Mouse (Mus musculus) left cerebral cortex, adult 2 months (tissue): Measurements from ENCODE around the gene Isy1. TPM values are rescaled to one million over a fixed set of nuclear protein-coding genes. Genes with fewer than 3 reads are reported as not detected.

Experiments used
- DNase-seq, 2 experiments: peaks; one replicate each; pipeline ENCODE4 v3.0.0; 2021 to 2022; ENCODE audit warnings: low spot score in 2 of 2, mixed read lengths in 1 of 2; ENCODE audit errors: extremely low spot score in 1 of 2
- H3K27ac ChIP-seq: fragments of 200-600 bp; 2 replicates; pipeline ENCODE4 v1.8.1; 2022
- H3K4me3 ChIP-seq: fragments of 200-600 bp; 2 replicates; pipeline ENCODE4 v1.8.1; 2022
- CTCF ChIP-seq: fragments of 200-600 bp; IDR thresholded peaks from 2 replicates; pipeline ENCODE4 v1.8.1; 2022; ENCODE audit warnings: antibody characterized with exemption, mild to moderate bottlenecking, moderate library complexity
- intact Hi-C: fragments of 180-260 bp; cut with DNase I; formaldehyde crosslinking; loops from one replicate; pipeline ENCODE4 v1.15.1; 2025
- total RNA-seq, 2 experiments: library from RNA; stranded (reverse); gene quantifications; 2 replicates each; pipeline ENCODE4 v1.2.3; 2021

The Isy1 gene
- total RNA-seq, 2 experiments from 2014 or later = 35.8 to 40.6 TPM

DNA sequence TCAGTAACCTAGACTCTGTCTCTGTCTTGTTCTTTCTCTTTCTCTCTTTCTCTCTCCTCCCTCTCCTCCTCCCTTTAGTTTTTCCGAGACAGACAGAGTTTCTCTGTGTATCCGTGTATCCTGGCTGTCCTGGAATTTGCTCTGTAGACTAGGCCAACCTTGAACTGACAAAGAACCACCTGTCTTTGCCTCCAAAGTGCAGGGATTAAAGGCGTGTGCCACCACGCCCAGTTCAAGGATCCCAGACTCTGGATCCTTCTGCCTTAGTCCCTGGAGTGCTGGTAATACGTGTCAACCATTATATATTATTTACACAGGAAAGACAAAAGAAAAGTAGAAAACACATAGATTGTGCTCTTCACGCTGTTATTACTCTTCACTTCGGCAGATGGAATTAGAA lies 32.6 kb upstream of the Isy1 start:
- TF ChIP-seq CTCF = no peak
- DNase-seq = no peak
- intact Hi-C loops = no loop called here
- no peak overlapping the region for H3K27ac ChIP-seq
- no peak overlapping the region for H3K4me3 ChIP-seq

GRCm38 (mm10) chr6:87870440-87870839 lies 31.8 kb upstream of the Isy1 start:
- no peak for TF ChIP-seq CTCF
- DNase-seq = no peak

DNA sequence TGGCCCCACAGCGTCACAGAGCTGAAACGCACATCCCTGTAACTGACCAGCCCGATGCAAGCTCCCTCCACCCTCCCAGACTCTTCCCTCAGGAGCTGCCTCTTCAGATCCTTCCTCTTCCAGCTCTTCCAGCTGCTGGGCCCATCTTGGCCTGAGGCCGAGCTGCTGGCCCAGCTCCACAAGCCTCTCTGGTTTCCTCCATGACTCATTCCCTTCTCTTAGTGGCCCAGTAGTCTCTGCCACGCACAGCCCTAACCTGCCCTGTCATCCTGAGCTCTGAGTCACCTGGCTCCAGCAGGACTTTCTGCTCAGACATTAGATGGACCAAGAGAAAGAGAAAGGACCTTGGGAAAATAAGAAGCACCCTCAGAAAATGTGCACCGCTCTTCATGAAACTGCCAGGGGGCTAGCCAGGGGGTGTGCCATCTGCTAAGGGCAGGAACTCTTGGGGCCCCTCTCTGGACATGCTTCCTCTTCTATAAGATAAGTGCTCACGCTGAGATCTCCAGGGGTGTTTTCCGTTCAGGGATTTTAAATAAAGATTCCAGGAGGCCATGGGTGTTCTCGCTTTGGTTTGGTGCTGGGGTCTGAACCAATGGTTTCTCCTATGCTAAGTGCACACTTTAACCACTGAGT lies 30.4 kb upstream of the Isy1 start:
- intact Hi-C loops = no loop called here
- TF ChIP-seq CTCF = no peak
- no peak overlapping the region for H3K4me3 ChIP-seq
- DNase-seq = no peak
- no peak overlapping the region for H3K27ac ChIP-seq

More at GRCm38 (mm10) chr6:87870440-87870839, 31.8 kb upstream of the Isy1 start:
- intact Hi-C loops = no loop called here
- H3K4me3 ChIP-seq = no peak overlapping the region
- no peak overlapping the region for H3K27ac ChIP-seq

DNA sequence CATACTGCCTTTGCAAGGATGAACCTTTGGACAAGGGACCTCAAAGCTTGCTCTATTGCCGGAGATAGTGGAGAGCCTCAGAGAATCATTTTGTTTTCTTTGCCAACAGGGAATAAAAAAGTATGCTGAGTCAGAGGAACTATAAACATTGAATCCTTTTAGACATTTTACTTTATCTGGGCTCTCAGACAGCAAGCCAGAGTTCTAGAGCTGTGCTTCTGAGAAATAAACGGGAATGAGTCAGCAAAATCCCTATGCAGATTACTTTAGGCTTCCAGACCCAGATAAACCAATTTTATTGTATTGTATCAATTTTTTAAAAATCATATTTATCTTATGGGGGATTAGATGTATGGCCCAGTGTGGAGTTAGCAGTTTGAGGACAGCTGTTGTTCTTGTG lies 28.7 kb upstream of the Isy1 start:
- 0 out of 2 replicates have a peak overlapping the region, but pooled peaks have one; percentile 47 for H3K27ac ChIP-seq
- no peak for TF ChIP-seq CTCF
- H3K4me3 ChIP-seq = no peak overlapping the region
- DNase-seq = no peak
- intact Hi-C loops = no loop called here

- Histone ChIP-seq H3K4me3 (no peak overlapping the region), H3K27ac (no peak overlapping the region)
- TF ChIP-seq CTCF = no peak
- no peak for DNase-seq
- intact Hi-C loops = no loop called here
Observed at GRCm38 (mm10) chr6:87866211-87866610, 27.6 kb upstream of the Isy1 start.

DNA sequence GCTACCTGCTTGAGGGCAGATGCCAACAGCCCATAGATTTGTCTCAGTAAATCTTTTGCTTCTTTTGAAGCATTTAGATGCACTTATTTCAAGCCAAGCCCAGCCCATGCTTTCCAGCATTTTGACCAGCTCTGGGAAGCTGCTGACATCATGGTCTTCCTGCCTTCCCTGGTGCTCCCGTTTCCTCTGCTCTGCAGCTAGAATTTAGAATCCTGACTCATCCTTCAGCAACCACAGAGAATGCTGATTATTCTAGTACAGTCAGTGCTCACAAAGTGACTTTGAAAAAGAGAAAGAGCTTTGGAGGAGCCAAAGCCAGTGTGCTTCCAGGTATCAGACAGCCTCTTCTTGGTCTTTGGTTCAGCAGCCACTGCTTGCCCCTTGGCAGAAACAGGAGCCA lies 18.5 kb upstream of the Isy1 start:
- no peak for TF ChIP-seq CTCF
- H3K4me3 ChIP-seq = no peak overlapping the region
- peak; percentile 22 to 29 for DNase-seq
- peak overlapping the region; percentile 85 for H3K27ac ChIP-seq
- intact Hi-C loops = no loop called here

DNA sequence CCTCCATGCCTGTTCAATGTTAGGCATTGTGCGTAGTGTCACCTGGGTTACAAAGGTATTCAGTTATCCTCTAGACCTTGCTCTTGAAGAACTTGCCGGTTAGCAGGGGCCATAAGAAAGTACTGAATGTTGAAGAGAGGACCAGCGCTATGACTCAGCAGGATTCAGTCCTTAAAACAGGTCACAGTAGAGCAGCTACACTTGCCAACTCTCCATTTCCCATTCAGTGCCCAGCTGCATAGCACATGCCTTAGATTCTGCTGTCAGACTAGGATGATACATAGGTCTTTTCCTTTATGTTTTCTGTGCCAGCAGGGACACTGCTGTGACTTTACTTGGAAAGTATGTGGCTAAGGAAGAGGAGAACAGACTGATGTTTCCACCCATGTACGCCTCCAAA lies 14.8 kb upstream of the Isy1 start:
- DNase-seq = no peak
- intact Hi-C loops = loop anchor here (5.0 kb wide), 1 partner anchor 129 kb away; the partner anchor contains the start of gene H1fx
- TF ChIP-seq CTCF = no peak
- Histone ChIP-seq H3K4me3 (no peak overlapping the region), H3K27ac (no peak overlapping the region)

GRCm38 (mm10) chr6:87851871-87852270 lies 13.3 kb upstream of the Isy1 start:
- TF ChIP-seq CTCF = no peak
- no peak overlapping the region for H3K27ac ChIP-seq
- DNase-seq = no peak
- intact Hi-C loops = loop anchor here (2.0 to 5.0 kb wide), 2 partner anchors 35 to 130 kb away; partner anchors contain the start of genes Copg1 and H1fx
- no peak overlapping the region for H3K4me3 ChIP-seq

- H3K4me3 ChIP-seq = peak within 1 kb of the TSS; percentile 91
- no peak for TF ChIP-seq CTCF
- H3K27ac ChIP-seq = peak within 1 kb of the TSS; percentile 99
- DNase-seq = peak; percentile 97 to 98
- intact Hi-C loops = loop anchor here (2.0 to 5.0 kb wide), 2 partner anchors 36 to 131 kb away; partner anchors contain the start of genes Copg1 and H1fx
Observed at GRCm38 (mm10) chr6:87850900-87851614, 12.5 kb upstream of the Isy1 start, which contains the start of gene Cnbp. Gene Cnbp (minus strand): TSS chr6:87851106.

- intact Hi-C loops = loop anchor here (2.0 to 5.0 kb wide), 2 partner anchors 36 to 132 kb away; partner anchors contain the start of genes Copg1 and H1fx
- TF ChIP-seq CTCF = no peak
- peak overlapping the region; percentile 99 for H3K27ac ChIP-seq
- DNase-seq = peak in 1 of 2 experiments; percentile 52
- peak overlapping the region; percentile 91 for H3K4me3 ChIP-seq
Observed at GRCm38 (mm10) chr6:87850155-87850899, 11.7 kb upstream of the Isy1 start.

- no peak for DNase-seq
- Histone ChIP-seq H3K27ac (no peak overlapping the region; the same call in 1 of the 2 replicates), H3K4me3 (peak overlapping the region; percentile 91)
- TF ChIP-seq CTCF = no peak
- intact Hi-C loops = loop anchor here (2.0 to 5.0 kb wide), 2 partner anchors 37 to 133 kb away; partner anchors contain the start of genes Copg1 and H1fx
Observed at GRCm38 (mm10) chr6:87849780-87850154, 11.2 kb upstream of the Isy1 start.

GRCm38 (mm10) chr6:87846813-87847212 lies 8.2 kb upstream of the Isy1 start:
- intact Hi-C loops = no loop called here
- TF ChIP-seq CTCF = no peak
- no peak overlapping the region for H3K27ac ChIP-seq
- H3K4me3 ChIP-seq = no peak overlapping the region
- no peak for DNase-seq
